Mouse (Mus musculus) MEL (cell line): Measurements from ENCODE around the gene Brpf1.

Experiments used
- CTCF ChIP-seq, 3 experiments: IDR thresholded peaks in 2 of 3; conservative IDR thresholded peaks in 1 of 3; 2 replicates each; pipeline ENCODE4 v1.5.1; 2011 to 2012; ENCODE audit warnings: low read length in 3 of 3, low read depth in 2 of 3, mild to moderate bottlenecking in 2 of 3, improper control_type of control experiment in 1 of 3, inconsistent platforms in 1 of 3, mixed read lengths in 1 of 3, moderate library complexity in 1 of 3; ENCODE audit not compliant: control insufficient read depth in 1 of 3, insufficient read depth in 1 of 3, poor library complexity in 1 of 3, severe bottlenecking in 1 of 3
- EP300 ChIP-seq, 2 experiments: IDR thresholded peaks; 2 replicates each; pipeline ENCODE4 v1.6.1; 2011; ENCODE audit warnings: improper control_type of control experiment in 2 of 2, low read length in 2 of 2, low read depth in 1 of 2, mild to moderate bottlenecking in 1 of 2
- ETS1 ChIP-seq: IDR thresholded peaks from 2 replicates; pipeline ENCODE4 v1.6.1; 2012; ENCODE audit warnings: low read depth, mild to moderate bottlenecking, inconsistent platforms, low read length, improper control_type of control experiment, moderate library complexity
- MAFK ChIP-seq: IDR thresholded peaks from 2 replicates; pipeline ENCODE4 v1.6.1; 2011; ENCODE audit warnings: low read depth, mild to moderate bottlenecking, low read length, improper control_type of control experiment, borderline replicate concordance
- UBTF ChIP-seq: IDR thresholded peaks from 2 replicates; pipeline ENCODE4 v1.6.1; 2012; ENCODE audit warnings: low read depth, mild to moderate bottlenecking, inconsistent platforms, low read length, improper control_type of control experiment, moderate library complexity, borderline replicate concordance; ENCODE audit not compliant: insufficient read depth
- ZC3H11A ChIP-seq: IDR thresholded peaks from 2 replicates; pipeline ENCODE4 v1.6.1; 2012; ENCODE audit warnings: low read depth, mild to moderate bottlenecking, inconsistent platforms, low read length, improper control_type of control experiment
- ZMIZ1 ChIP-seq: IDR thresholded peaks from 2 replicates; pipeline ENCODE4 v1.6.1; 2012; ENCODE audit warnings: low read depth, mild to moderate bottlenecking, inconsistent platforms, low read length, improper control_type of control experiment, moderate library complexity

- TF ChIP-seq ZC3H11A = no peak
- no peak for TF ChIP-seq CTCF (IDR thresholded peaks at IDR 0.05 in 2 of 3, conservative IDR thresholded peaks at IDR 0.05 in 1 of 3; ENCODE audit: control insufficient read depth in 1 of 3, insufficient read depth in 1 of 3, low read depth in 2 of 3, low read length in 3 of 3, poor library complexity in 1 of 3, severe bottlenecking in 1 of 3)
- no peak for TF ChIP-seq MAFK
- TF ChIP-seq ETS1 = no peak
- TF ChIP-seq EP300 (IDR thresholded peaks at IDR 0.05; ENCODE audit: low read depth in 1 of 2, low read length in 2 of 2) = no peak
- TF ChIP-seq UBTF = no peak
- TF ChIP-seq ZMIZ1 = no peak
Observed at GRCm38 (mm10) chr6:113368124-113368523, 61.2 kb downstream of the Brpf1 start.
